Mouse (Mus musculus) lung, adult 18-20 months (tissue): ENCODE results near the gene Ace3.
"Not testable (repeated sequence)": the region's sequence is repeated elsewhere in the genome, so short reads cannot be mapped to it uniquely, and the experiment has no call there.

Experiments
- DNase-seq, 2 experiments: peaks; one replicate each; pipeline ENCODE4 v3.0.0; 2022; ENCODE audit warnings: mixed read lengths in 2 of 2

Ace3 gene

DNA sequence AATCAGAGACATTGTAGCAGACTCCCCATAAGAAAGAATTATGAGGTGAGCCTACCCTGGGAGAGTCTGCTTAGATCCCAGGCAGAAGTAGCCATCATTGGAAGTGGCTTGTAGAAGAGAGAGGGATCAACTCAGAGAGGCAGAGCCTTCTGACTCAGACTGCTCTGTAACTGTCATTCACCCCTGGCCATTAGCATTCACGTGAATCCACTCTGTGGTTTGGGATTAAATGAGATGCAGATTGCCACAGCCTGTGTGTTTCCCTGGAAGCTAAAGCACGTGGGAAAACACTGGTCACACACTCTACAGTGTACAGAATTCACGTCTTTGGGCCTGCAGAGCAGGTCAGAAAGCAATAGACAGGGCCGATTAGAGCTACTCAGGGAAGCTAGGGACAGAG, 10.0 kb upstream of the Ace3 start:
- no peak for DNase-seq

DNA sequence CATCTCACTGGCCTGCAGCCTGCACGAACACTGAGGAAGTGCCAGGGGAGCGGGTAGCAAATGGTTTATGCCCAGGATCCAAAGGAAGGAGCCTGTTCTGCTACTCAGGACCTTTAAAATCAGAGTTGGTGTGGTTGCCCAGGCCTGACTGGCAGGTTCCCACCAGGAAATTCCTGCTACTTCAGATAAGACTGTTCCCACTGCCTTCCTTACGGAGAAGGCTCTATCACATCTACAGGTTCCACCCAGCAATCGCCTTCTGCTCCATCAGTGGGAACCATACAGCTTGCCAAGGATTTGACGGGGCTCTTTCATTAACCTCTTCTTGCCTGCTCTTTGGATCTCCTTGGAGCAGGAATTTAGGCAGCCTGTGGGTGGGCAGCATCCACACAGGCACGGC, 7.0 kb upstream of the Ace3 start:
- peak; percentile 73 to 81 for DNase-seq

DNA sequence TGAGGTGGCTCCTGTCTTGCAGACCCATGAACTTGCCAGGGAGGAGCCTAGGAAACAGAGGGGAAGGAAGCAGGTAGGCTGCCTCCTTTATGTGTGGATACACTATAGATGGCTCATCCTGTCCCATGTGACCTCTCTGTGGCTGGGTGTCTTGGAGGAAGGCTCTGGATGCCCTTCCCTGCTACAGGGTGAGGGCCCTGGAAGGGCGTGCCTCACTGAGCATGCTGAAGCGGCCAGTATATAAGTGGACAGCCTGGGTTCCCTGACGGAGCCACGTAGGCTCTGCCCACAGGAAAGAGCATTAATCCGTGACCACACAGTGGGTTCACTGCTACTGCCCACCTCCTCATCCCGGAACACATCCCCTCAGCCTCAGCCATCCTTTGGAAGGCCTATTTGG, 5.0 kb upstream of the Ace3 start:
- peak; percentile 42 to 66 for DNase-seq

DNA sequence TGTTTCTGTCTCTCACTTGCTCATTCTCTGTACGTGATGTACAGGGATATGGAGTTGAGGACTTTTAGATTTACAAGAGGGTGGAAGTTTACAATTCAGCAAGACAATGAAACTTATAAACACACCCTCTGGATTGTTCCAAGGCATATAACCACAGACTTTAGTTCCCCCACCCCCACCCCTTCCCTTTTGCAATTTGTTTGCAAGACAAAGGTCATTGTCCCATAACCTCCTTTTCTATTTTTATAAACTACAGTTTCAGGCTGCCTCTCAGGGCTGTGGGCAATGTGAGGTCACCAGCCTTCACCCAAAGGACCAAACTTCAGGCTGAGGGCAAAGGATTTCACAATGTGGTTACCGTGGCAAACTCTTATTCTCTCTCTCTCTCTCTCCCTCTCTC, 4.2 kb upstream of the Ace3 start:
- DNase-seq: peak; percentile 49 to 65

DNA sequence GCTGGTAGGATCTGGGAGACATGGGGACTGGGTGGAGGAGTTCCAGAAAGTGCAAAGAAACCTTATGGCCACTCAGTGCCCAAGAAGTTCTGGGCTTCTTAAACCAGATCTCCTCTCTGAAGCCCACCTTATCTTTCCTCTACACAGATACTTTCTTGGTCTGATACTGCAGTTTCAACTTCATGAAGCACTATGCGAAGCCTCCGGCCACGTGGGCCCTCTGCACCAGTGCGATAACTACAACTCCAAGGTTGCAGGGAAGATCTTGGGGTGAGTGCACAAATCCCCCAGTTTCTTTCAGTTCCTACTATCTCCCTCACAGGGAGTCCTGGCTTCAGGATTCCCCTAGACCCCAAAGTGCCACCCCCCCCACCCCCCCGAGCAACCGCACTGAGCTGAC, 5.6 kb downstream of the Ace3 start:
- DNase-seq: no peak

DNA sequence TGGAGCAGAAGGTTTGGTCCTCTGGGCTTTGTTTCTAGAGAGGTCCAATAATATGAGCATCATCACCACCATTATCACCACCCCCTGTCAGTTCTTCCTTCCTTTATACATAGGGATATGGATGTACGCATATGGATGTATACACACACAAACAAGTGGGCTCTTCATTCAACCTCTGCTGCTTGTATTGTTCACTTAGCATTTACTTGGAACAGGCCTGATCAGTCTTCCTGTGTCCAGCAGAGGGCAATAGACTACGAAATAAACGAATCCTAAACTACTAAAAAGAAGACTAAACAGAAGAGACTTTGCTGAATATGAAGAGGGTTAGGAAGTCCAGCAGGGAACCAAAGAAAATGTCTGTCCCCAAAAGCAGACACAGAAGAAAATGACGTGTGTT, 7.2 kb downstream of the Ace3 start:
- no peak for DNase-seq

DNA sequence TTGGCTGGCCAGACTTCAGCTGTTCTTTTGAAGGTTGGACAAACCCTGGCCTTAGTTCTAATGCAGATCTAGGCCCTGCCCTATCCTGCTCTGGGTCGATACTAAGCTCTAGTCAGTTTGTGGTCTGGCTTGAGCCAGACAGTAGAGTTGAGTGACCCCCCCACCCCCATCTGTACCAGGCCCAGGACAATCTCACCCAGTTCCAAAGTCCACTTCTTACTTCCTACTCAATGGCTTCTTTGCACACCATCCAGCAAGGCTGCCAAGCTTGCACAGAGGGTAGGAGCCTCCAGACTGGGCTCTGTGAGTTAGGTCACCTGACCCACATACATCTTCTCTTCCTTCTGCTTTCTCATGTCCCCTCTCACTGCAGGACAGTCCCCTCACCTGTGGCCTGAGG, 10.1 kb downstream of the Ace3 start:
- no peak for DNase-seq

DNA sequence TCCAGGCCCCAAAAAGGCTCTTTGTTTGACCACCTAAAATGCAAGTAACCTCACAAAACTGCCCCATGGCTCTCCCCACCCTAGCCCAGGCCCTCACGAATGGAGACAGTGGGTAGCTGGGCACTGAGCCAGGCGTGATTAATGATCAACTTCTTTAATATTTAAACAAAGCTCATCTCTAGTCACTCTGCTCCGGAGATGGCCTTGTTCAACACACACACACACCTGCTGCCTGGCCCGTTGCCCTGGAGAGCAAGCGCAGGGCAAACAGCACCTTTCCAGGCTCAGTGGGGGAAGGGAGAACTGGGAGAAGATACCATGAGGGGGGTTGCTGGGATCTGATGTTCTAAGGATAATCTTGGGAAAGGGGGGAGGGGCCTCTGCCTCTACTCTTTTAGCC, 11.5 kb downstream of the Ace3 start:
- no peak for DNase-seq

DNA sequence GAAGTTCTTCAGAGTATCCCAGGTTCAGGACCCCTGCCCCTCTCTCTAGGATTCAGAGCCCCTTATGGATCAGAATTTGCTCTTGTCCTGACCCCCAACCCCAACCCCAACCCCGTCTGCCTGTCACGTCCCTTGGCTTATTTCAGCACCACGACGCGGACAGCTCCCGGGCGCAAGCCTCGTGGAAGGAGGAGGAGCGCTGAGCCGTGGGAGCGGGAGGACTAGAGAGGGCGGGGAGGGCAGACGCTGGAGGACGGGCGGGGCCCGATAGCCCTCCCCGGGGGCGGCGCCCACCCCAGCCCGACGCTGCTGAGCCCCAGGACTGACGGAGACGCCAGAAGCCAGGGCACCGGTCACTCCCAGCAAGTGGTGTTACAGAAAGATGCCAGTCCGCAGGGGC, 13.3 kb downstream of the Ace3 start, which contains the start of gene Kcnh6:
Gene Kcnh6 (plus strand): TSS at position 304 of the 400 bp plus-strand sequence.
- DNase-seq: peak; percentile 61 to 71

DNA sequence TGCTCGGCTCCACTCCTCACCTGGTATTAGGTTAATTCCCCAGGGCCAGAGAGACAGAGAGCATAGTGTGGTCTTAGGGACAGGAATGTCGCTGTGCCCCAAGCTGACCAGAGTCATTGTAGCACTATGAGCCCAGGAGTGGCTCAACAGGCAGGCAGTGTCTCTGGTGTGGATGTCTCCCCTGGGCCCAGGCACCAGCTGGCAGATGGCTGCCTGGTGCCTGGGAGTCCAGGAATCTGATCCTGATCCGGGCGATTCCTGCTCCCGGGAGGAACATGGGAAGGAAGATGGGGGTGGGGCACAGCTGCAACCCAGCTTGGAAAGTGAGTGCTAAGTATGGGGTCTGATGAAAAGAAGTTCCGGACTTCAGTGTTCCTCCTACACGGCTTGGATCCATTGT, 18.2 kb downstream of the Ace3 start:
- DNase-seq: no peak

DNA sequence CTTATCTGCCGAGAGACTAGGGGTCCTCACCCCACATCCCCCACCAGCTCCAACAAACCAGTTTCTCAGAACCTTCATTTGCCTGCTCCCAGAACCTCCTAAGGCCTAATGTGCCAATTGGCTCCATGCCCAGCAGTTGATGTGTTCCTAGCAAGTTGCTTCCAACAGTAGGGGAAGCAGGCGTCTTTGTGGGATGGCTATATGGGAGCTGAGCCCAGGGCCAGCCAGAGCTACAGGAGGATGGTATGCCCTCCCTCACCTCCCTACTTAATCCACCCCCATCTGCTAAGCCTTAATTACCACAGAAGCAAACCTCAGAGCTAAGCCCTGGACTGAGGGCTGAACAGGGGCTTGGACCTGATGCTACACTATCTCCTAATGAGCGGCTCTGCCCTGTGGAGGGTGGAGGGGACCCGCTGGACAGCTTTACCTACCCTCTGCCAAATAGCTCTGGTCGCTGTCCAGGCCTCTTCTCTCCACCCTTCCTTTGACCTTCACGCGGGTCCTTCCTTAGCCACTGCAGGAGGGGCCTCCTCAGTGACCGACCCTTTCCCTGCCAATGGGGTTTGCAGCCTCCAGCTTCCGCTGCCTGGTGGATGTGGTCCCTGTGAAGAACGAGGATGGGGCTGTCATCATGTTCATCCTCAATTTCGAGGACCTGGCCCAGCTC, 19.2 kb downstream of the Ace3 start:
- no peak for DNase-seq

DNA sequence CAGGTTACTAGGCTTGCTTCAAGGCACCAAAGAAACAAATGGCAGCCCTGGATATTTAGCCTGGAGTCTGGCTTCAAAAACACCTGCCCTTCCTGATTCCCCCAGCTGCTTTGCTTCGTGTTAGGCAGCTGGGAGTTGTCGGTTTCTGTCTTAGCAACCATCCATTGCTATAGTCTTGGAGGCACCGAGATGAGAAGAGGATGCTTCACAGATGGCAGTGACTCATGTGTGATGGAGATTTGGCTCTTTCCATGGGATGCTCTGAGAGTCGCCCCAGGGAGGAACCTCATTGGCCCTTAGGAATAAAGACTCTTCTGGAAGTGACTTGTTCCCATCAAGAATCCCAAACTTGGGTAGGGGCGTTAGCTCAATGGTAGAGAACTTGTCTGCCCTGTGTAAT, 22.0 kb downstream of the Ace3 start:
- no peak for DNase-seq

DNA sequence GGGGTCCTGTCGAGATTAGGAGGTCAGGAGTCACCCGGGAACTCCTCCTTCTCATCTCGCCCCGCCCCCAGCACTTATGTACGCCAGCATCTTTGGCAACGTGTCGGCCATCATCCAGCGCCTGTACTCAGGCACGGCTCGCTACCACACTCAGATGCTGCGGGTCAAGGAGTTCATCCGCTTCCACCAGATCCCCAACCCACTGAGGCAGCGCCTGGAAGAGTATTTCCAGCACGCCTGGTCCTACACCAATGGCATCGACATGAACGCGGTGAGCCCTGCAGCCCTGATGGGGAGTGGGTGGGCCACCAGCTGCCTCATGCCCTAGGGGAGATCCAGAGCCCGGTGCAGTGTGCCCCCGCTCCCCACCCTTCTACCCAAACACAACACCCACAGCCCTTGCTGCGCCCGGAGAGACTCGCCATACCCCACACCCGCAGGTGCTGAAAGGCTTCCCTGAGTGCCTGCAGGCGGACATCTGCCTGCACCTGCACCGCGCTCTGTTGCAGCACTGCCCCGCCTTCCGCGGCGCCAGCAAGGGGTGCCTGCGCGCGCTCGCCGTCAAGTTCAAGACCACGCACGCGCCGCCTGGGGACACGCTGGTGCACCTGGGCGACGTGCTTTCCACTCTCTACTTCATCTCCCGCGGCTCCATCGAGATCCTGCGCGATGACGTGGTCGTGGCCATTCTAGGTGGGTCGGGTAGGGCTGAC, 25.7 kb downstream of the Ace3 start:
- DNase-seq: no peak

DNA sequence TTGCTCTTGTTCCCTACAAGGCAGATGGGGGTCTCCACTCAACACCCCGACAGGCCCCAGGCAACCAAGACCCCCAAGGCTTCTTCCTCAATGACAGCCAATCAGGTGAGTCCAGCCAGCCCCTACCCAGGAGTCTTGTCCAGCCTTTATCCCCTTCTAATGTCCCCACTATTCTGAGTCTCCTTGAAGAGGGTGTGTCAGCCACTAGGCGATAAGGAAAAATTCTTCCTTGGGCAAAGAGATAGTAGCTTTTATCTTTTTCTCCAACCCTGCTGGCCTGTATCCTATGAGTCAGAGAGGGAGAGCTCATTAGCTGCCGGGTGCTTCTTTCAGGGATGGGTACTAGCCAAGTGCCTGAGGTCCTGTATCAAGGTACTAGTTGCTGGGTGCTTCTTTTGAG, 31.3 kb downstream of the Ace3 start:
- no peak for DNase-seq

DNA sequence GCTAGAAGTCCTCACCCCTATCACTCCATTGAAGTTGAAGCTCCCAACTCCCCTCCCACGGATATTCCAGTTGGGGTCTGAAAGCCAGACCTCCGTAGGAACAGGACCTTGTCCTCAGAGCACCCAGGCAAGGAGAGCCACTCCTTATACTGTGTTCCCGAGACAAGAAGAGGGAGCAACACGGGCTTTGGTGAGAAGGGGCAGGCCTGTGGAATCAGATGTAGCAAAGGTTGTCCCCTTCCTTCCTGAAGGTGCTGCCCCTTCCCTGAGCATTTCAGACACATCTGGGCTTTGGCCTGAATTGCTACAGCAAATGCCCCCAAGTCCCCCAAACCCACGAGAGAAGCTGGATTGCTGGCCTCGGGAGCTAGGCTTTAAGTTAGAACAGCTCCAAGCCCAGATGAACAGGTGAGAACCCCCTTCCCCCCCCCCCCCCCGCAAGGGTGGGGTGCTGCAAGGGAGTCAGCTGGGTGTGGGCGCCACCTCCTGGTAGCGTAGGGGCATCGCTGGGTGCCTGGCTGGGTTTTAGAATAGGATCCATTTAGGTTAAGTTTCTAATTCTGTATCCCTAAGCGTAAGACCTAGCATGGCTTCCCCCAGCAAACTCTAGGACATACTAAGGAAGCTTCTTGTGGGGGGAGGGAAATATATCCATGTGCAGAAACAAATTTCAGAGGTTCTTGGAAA, 32.1 kb downstream of the Ace3 start:
- DNase-seq: peak; percentile 44 to 64

DNA sequence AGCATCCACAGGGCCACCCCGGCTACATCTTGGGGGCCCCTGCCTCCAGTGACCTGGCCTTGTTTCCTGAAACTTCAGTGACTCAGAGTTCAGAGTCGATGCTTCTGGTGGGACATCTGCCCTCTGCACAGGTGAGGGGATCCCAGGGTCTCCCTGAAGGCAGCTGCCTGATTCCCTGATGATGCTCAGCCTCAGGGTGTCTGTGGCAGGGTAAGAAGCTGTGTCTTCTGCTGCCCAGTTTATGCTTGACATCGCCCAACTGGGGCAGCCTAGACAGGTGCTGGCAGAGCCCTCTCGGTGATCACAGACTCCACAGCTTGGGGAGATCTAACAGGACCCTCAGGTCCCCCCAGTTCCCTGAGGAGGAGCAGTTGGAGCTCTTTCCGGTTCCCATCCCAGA, 33.1 kb downstream of the Ace3 start:
- no peak for DNase-seq

DNA sequence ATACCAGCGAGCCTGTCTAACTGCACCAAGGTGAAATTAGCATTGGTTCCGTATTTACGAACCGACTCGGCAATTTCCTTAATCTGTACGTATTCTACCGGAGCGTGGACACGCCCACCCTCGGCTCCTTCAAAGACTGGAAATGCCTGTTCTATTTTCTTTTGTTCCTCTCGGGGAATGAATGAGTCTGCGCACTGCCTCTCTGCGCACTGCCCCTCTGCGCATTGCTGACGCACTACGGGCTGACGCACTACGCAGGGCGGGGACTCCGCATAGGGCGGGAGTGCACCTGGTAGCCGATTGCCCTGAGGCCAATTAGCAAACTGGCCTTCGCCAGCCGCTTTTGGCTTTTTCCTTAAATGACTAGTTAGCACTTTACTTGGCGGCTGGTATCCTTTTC, 37.6 kb downstream of the Ace3 start:
- DNase-seq: not testable (repeated sequence)

DNA sequence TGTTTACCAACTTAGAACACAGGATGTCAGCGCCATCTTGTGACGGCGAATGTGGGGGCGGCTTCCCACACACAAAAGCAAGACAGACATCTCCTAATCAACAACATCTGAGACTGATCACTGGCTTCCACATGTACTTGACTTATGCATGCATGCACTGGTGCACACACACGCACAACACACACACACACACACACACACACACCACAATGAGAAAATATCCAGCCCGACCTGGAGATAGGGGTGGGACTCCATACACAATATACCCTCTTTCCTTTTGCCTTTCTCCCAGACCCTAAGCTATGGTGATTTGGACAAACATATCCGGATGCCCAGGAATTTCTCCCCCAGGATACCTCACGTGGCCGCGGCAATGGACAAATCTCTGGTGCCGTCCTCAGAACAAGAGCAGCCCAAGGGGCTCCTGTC, 39.0 kb downstream of the Ace3 start:
- DNase-seq: peak; percentile 36 to 40

DNA sequence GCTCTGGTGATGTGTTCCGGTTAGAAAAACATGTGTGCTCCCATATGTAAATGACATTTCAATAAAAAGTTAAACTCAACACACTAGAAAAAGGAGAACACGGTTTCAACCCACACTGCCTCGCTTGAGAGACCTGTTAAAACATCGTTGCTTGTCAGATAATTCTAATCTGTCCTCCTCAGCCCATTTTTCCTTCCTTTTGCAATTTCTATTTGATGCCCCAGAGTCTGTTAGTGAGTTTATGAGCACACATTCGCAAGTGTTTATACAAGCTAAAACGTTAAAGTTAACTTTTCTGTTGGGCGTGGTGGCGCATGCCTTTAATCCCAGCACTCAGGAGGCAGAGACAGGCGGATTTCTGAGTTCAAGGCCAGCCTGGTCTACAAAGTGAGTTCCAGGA, 40.5 kb downstream of the Ace3 start:
- DNase-seq: no peak

DNA sequence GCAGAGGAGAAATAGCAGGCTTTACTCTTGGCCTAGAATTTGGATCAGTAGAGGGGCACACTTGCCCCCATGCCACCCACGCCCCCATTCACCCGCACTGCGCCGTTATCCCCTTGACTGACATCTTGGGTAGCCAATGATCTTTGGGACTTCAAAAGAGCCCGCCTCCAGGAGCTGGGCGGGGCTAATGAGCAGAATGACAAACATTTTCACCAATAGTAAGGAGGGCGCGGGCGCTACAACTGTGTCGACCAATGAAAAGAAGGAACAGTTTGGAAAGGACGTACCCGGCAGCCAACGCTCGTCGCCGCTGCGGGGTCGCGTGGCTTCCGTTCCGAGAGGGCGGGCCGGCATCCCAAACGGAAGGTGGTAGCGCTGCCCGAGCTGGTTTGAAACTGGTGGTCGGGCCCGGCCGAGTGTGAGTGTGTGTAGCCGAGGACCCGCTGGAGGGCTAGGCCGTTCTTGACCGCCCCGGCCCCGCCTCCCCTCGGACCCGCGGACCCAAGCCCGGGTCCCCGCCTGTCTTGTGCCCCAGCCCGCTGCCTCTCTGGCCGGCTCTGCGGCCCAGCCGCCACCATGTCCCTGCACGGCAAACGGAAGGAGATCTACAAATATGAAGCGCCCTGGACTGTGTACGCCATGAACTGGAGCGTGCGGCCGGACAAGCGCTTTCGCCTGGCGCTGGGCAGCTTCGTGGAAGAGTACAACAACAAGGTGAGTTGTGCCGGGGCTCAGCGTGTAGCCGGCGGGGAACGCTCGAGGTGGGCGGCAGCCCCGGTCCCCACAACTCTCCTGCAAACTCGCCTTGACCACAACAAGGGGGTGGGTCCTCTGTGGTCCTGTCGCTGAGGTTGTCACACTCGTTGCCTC, 42.3 kb downstream of the Ace3 start, which contains the start of gene Dcaf7:
Gene Dcaf7 (plus strand): TSS at position 325 of the 870 bp plus-strand sequence.
- DNase-seq: peak; percentile 97 to 98

DNA sequence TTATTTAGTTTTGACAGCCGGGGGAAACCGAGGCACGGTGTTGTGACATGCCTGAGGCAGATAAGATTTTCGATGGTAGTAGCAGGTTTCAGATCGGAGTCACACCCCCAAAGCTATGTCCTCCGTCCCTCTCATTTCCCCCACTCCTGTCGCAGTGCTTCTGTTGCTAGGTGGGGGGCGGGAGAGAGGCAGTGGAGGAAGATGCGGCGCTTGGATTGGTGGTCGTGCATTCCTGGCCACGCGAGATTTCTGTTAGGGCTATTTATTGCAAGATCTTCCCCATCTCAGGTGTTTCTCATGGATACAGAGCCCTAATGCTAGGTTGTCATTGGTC, 42.9 kb downstream of the Ace3 start:
- no peak for DNase-seq

DNA sequence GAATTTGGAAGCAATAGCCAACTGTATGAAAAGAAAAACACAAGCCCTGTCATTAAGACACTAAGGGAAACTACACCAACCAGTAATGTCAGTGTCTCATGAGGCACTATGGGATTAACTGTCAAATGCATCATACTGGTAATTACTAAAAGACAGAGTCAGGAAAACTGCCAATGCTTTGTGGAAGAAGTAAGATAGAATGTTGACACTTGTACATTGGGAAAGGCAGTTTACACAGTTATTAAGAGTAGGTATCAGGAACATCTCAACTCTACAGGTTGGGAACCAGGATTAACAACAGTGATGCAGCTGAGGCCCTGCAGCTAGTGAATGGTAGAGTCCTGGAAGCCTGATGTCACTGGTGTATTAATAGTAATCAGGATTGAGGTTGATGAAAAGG, 49.9 kb downstream of the Ace3 start:
- DNase-seq: no peak

DNA sequence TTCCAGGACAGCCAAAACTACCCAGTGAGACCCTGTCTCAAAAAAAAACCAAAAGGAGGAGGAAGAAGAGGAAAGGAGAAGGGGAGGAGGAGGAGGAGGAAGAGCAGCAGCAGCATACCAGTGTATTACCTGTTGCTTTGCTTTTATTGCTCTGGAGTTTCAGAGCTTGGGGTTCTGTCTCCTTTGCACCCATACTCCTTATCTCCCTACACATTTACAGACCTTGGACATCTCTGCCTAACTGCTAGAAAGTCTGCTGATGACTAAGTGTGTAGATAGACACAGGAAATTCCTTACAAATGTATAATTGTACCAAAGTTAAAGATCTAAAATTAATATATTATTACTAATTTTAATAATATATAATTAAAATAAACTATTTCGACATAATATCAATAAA, 50.8 kb downstream of the Ace3 start:
- DNase-seq: no peak
